Mouse (Mus musculus): ENCODE measurements around the gene Cacnb4. TPM values are rescaled to one million over a fixed set of nuclear protein-coding genes. Genes with fewer than 3 reads are reported as not detected.

Cacnb4 gene
- polyA plus RNA-seq, 1 experiment from 2014 or later, result 6.6 TPM

DNA sequence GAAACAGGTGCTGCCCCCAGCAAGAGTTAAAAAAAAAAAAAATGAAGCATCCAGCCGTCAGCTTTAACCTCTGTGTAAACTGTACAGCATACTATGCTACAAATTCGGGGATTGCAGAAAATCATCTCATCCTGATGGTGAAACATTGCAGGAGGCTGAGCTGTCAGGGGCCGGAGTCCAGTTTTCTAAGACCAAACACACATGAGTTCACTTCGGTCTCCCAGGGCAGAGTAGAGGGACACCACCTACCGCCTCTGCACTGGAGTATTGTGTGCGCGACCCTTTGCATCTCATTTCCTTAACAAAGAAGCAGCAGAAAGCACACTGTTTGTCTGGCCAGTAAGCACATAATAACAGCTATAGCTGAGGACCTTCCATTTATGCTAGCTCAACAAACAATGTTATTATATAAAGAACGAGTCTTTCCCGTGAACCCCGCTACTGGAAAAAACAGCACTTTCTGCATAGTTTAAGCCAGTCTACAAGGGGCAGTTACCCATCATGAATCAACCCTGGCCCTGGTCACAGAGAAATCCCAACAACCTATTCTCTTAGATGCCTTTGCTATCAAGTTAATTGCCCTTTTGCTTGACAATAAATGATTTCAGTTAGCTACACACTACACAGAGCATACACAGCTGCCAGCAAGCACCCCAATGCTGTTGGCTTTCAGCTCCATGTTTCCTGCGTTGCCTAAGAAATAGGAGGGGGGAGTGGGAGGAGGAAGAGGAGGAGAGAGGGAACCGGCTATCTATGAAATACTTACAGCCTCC is 118.9 kb downstream of the Cacnb4 start:
- WGBS, result 17% methylated on average over 12 of the region's 12 CpGs
- 0 out of 2 replicates have a peak, but pooled peaks cover 3% of the 10 kb centered on the region for H3K9me3 ChIP-seq (replicated peaks)
- peaks cover 31% of the 10 kb centered on the region for H3K4me1 ChIP-seq
- peak overlapping the region; percentile 72 for H3K27ac ChIP-seq
- peak overlapping the region; percentile 61 for H3K4me2 ChIP-seq
- no peaks in the 10 kb centered on the region for H3K36me3 ChIP-seq (ENCODE audit: poor library complexity, severe bottlenecking)
- peak; percentile 86 for ATAC-seq
- no peaks in the 10 kb centered on the region for H3K27me3 ChIP-seq
- peak overlapping the region; percentile 43 for H3K4me3 ChIP-seq
- H3K9ac ChIP-seq, result peak overlapping the region; percentile 66

DNA sequence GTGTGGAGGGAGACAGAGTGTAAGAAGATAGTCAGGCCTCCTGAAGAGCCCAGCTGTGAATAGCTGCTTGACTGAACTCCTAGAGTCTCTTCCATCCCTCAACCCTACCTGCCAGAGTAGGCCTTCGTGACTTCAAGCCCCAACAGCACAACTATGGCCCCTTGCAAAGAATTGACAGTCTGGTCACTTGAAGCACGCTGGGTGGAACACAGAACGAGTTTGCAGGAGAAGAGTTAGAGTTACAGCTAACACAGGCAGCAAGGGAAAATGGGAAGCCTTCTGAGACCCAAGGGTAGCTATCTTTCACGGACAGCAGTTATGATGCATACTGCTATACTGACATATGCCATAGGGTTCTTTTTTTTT is 119.7 kb downstream of the Cacnb4 start:
- H3K9ac ChIP-seq, result peak overlapping the region; percentile 66
- WGBS, result 80% methylated on average over 4 of the region's 4 CpGs
- no peak overlapping the region for H3K27ac ChIP-seq
- peak overlapping the region; percentile 61 for H3K4me2 ChIP-seq
- 0 out of 2 replicates have a peak, but pooled peaks cover 3% of the 10 kb centered on the region for H3K9me3 ChIP-seq (replicated peaks)
- peaks cover 31% of the 10 kb centered on the region for H3K4me1 ChIP-seq
- ATAC-seq, result no peak
- no peaks in the 10 kb centered on the region for H3K27me3 ChIP-seq
- no peaks in the 10 kb centered on the region for H3K36me3 ChIP-seq (ENCODE audit: poor library complexity, severe bottlenecking)
- H3K4me3 ChIP-seq, result peak overlapping the region; percentile 43

DNA sequence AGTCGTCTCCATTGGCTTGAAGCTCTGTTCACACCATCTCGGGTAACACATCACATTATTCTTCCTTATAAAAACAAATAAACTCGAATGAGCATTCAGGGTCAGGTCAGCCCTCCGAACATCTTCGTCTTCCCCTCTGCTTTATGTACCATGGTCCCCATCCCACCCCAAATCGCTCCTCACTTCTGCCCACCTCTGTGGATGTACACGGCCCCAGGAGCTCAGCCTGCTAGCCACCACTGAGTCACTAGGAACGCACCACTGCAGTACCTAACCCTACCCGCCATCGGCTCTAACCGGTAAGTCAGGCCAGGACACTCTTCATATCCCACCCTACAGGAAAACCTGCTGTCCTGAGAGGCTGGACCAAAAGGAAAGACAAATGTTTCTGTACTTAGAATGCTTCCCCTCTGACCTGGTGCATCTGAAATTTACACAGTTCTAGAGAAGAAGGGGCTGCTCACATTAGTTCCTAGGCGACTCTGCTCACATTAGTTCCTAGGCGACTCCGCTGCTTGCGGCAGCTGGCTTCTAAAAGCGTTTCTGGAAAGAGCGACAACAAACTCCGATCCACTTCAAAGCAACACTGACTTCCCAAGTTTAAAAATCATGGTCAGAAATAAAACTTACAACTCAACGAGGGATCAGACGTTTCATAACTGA is 120.2 kb downstream of the Cacnb4 start:
- Histone ChIP-seq H3K4me2 (peak overlapping the region; percentile 61), H3K9ac (no peak overlapping the region), H3K27me3 (no peaks in the 10 kb centered on the region), H3K9me3 (replicated peaks) (0 out of 2 replicates have a peak, but pooled peaks cover 3% of the 10 kb centered on the region), H3K27ac (no peak overlapping the region), H3K36me3 (ENCODE audit: poor library complexity, severe bottlenecking) (no peaks in the 10 kb centered on the region), H3K4me1 (peaks cover 31% of the 10 kb centered on the region), H3K4me3 (peak overlapping the region; percentile 43; the same call in 1 of the 2 replicates)
- 86% methylated on average over 20 of the region's 20 CpGs for WGBS
- ATAC-seq, result no peak

DNA sequence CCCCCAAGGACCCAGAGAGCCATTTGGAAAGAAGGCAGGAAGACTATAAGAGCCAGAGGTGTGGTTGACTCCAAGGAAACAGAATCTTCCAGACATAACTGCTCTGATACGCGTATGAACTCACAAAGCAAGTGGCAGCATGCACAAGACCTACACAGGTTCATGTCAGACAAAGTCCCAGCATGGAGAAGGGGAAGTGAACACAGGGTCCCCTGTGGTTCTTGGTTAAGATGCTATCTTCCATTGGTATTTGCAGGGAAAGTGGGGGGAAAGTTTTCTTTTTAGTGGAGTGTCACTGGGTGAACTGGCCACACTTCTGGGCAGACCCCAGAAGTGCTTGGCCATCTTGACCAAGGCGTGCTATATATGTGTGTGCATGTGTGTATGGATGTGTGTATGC is 128.2 kb downstream of the Cacnb4 start:
- 95% methylated on average over 3 of the region's 3 CpGs for WGBS
- Histone ChIP-seq H3K4me2 (no peak overlapping the region), H3K9me3 (replicated peaks) (0 out of 2 replicates have a peak, but pooled peaks cover 2% of the 10 kb centered on the region), H3K4me1 (no peaks in the 10 kb centered on the region), H3K27ac (no peak overlapping the region), H3K36me3 (ENCODE audit: poor library complexity, severe bottlenecking) (no peaks in the 10 kb centered on the region), H3K4me3 (no peak overlapping the region), H3K27me3 (no peaks in the 10 kb centered on the region), H3K9ac (no peak overlapping the region)
- no peak for ATAC-seq

DNA sequence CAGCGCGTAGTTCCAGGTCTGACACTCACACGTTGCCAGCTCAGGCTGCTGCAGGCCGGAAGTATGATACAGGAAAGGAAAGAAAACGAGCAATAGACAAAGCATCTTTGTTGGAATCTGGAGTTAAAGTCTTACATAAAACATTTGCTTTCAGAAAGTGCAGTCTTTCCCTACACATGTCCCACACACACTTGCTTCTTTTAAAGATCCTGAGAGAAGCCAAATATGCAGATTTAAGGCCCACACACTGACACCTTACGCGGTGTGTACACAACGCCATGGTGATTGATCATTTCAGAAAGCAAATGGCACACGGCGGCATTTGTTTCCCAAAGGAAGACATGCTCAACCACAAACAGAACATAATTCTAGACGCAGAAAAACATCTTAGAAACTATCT is 129.3 kb downstream of the Cacnb4 start:
- no peaks in the 10 kb centered on the region for H3K36me3 ChIP-seq (ENCODE audit: poor library complexity, severe bottlenecking)
- 85% methylated on average over 11 of the region's 11 CpGs for WGBS
- no peak overlapping the region for H3K4me3 ChIP-seq
- no peaks in the 10 kb centered on the region for H3K4me1 ChIP-seq
- no peaks in the 10 kb centered on the region for H3K27me3 ChIP-seq
- H3K27ac ChIP-seq, result no peak overlapping the region
- no peak overlapping the region for H3K9ac ChIP-seq
- H3K9me3 ChIP-seq (replicated peaks), result no peaks in the 10 kb centered on the region
- H3K4me2 ChIP-seq, result no peak overlapping the region
- no peak for ATAC-seq

DNA sequence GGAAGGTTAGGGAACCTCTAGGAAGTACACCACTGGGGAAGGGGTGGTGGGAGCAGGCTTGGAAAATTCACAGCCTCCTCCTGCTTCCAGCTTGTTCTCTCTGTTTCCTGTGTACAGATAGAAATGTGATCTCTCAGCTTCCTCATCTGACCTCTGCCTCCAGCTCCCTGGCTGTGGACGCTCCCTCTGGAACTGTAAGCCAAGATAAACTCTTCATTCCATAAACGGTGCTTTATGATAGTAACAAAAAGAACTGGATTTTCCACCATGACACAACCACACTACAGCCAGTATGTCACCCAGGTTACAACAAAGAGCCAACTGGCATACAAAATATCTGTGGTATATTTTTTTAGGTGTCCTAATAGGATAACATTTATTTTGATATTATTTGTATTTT is 132.1 kb downstream of the Cacnb4 start:
- ATAC-seq, result no peak
- 84% methylated on average over 2 of the region's 2 CpGs for WGBS

DNA sequence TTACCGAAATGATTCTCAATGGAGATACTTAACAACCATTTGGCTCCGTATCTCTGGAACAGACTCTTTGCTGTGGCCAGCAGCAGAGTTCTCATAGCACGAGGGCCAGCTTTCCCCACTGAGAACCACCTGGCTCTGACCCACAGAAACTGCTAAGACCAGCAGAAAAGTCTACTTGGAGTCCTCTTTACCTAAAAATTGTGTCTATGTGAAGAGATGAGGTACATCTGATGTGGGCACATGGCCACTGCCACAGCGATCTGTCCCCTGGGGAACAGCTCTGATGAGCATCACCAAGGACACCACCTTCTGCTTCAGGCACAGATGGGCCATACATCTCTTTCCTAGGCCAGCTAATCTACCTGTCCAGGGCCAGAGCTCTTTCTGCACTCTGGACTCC is 135.6 kb downstream of the Cacnb4 start:
- Histone ChIP-seq H3K4me1 (no peaks in the 10 kb centered on the region), H3K27me3 (no peaks in the 10 kb centered on the region), H3K27ac (no peak overlapping the region), H3K9me3 (replicated peaks) (no peaks in the 10 kb centered on the region), H3K9ac (no peak overlapping the region), H3K4me2 (no peak overlapping the region), H3K36me3 (ENCODE audit: poor library complexity, severe bottlenecking) (no peaks in the 10 kb centered on the region), H3K4me3 (no peak overlapping the region)
- ATAC-seq, result no peak
- 96% methylated on average over 4 of the region's 4 CpGs for WGBS

More for the DNA sequence above, 132.1 kb downstream of the Cacnb4 start:
- Histone ChIP-seq H3K9me3 (replicated peaks) (no peaks in the 10 kb centered on the region), H3K27me3 (no peaks in the 10 kb centered on the region), H3K36me3 (ENCODE audit: poor library complexity, severe bottlenecking) (no peaks in the 10 kb centered on the region), H3K4me1 (no peaks in the 10 kb centered on the region), H3K4me3 (no peak overlapping the region), H3K9ac (no peak overlapping the region), H3K4me2 (no peak overlapping the region), H3K27ac (no peak overlapping the region)

DNA sequence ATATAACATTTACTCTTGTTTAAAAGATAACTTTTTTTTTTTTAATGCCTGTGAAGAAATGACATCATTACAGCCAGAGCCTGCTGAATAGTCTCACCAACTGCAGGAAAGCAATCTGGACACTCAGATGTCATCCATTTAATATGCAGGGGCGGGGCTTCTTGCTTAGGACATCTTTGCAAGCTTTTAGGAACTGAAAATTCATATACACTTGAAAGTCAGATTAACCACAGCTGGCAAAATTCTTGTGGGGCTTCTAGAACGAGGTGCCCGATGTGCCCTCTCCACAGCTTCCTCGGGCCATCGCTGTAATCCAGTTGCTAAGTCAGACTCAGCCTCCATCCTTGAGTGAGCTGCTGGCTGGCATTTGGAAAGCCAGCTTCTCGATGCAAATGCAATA is 137.3 kb downstream of the Cacnb4 start:
- no peaks in the 10 kb centered on the region for H3K27me3 ChIP-seq
- no peak overlapping the region for H3K4me3 ChIP-seq
- H3K9me3 ChIP-seq (replicated peaks), result no peaks in the 10 kb centered on the region
- no peaks in the 10 kb centered on the region for H3K4me1 ChIP-seq
- no peaks in the 10 kb centered on the region for H3K36me3 ChIP-seq (ENCODE audit: poor library complexity, severe bottlenecking)
- no peak overlapping the region for H3K27ac ChIP-seq
- H3K4me2 ChIP-seq, result no peak overlapping the region
- ATAC-seq, result no peak
- 92% methylated on average over 6 of the region's 6 CpGs for WGBS
- H3K9ac ChIP-seq, result no peak overlapping the region

DNA sequence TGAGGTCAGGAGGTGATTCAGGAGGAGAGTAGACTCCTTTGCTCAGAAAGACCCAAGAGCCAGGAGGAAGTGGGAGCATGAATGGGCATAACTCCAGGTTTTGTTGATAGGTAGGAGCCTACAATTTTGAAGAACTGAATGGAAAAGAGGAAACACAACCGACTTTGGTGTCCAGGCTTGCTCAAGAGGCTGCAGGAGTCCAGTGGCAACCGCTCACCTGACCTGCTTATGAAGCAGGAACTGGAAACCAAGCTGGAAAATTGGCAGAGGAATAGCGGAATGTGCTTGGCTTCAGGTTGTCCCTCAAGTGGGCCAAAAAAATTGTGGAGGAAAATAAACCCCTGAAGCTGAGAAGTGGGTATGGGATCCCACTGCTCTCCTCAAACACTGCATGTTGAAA is 139.0 kb downstream of the Cacnb4 start:
- H3K4me3 ChIP-seq, result no peak overlapping the region
- H3K27ac ChIP-seq, result no peak overlapping the region
- H3K4me2 ChIP-seq, result no peak overlapping the region
- H3K4me1 ChIP-seq, result no peaks in the 10 kb centered on the region
- no peaks in the 10 kb centered on the region for H3K9me3 ChIP-seq (replicated peaks)
- no peak for ATAC-seq
- 89% methylated on average over 3 of the region's 3 CpGs for WGBS
- no peaks in the 10 kb centered on the region for H3K27me3 ChIP-seq
- H3K36me3 ChIP-seq (ENCODE audit: poor library complexity, severe bottlenecking), result no peaks in the 10 kb centered on the region
- H3K9ac ChIP-seq, result no peak overlapping the region

DNA sequence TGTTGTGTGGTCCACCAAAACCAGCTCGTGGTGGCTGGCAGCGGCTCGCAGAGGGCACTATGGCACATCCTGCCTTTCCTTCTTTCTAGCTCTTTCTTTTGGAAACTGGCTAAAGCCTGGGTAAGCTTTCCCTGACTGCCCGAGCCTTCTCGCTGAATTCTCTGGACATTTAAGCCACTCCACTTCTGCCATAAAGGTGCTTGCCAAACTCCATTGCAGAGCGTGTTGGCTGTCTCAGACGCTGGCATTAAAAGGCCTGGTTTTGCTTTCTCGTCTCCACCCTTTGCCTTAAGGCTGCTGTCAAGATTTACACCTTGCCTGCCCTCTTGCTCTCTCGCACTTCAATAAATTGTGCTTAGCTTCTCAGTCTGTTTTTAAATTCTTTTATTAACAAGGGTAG is 139.5 kb downstream of the Cacnb4 start:
- no peak for ATAC-seq
- Histone ChIP-seq H3K4me2 (no peak overlapping the region), H3K27me3 (no peaks in the 10 kb centered on the region), H3K4me3 (no peak overlapping the region), H3K27ac (no peak overlapping the region), H3K9me3 (replicated peaks) (no peaks in the 10 kb centered on the region), H3K9ac (no peak overlapping the region), H3K36me3 (ENCODE audit: poor library complexity, severe bottlenecking) (no peaks in the 10 kb centered on the region), H3K4me1 (no peaks in the 10 kb centered on the region)
- 92% methylated on average over 9 of the region's 9 CpGs for WGBS

DNA sequence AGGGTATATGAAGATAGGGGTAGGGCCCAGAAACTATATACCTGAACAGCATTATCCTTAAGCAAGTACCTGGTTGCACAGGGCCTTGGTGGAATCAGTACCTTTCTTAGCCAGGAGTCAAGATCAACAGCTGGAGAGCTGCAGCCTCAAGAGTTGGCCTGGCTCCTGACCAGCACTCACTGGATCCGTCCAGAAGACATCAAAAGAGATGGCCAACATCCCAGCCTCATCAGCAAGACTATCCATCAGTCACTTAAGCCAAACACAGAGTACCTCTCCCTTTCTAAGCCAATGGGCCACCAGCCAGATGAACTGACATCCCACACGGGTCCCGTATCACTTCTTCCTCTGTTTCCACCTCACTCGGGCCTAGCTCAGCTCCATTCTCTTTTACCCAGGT is 140.1 kb downstream of the Cacnb4 start:
- Histone ChIP-seq H3K36me3 (ENCODE audit: poor library complexity, severe bottlenecking) (no peaks in the 10 kb centered on the region), H3K4me3 (no peak overlapping the region), H3K27me3 (no peaks in the 10 kb centered on the region), H3K4me2 (no peak overlapping the region), H3K4me1 (no peaks in the 10 kb centered on the region), H3K9me3 (replicated peaks) (no peaks in the 10 kb centered on the region), H3K27ac (no peak overlapping the region), H3K9ac (no peak overlapping the region)
- 93% methylated on average over 4 of the region's 4 CpGs for WGBS
- ATAC-seq, result no peak

DNA sequence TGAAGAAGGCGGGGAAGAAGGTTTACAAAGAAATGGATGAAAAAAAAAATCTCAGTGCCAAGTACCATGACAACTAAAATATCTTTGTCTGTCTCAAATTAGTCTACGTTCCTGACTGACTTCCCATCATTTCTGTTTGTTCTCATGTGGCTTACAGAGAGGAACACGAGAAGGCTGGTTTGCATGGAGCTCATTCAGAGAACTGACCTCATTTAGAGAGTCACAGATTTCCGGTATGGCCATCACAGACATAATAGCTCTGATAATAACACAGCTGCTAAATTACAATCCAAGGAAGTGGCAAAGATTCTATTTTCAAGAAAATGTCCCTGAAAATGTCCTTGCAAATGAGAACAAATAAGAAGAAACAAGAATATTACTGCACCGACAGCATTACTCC is 142.9 kb downstream of the Cacnb4 start:
- WGBS, result 77% methylated on average over 5 of the region's 5 CpGs
- Histone ChIP-seq H3K27ac (no peak overlapping the region), H3K9me3 (replicated peaks) (no peaks in the 10 kb centered on the region), H3K36me3 (ENCODE audit: poor library complexity, severe bottlenecking) (no peaks in the 10 kb centered on the region), H3K4me2 (no peak overlapping the region), H3K27me3 (no peaks in the 10 kb centered on the region), H3K4me3 (no peak overlapping the region), H3K4me1 (no peaks in the 10 kb centered on the region), H3K9ac (no peak overlapping the region)
- no peak for ATAC-seq

Data from forebrain, embryonic 13.5 days (tissue).